Mouse (Mus musculus) thymus, postnatal 0 days (tissue): Measurements from ENCODE around the gene Adcy6. TPM values are rescaled to one million over a fixed set of nuclear protein-coding genes. Genes with fewer than 3 reads are reported as not detected.

ENCODE experiments used
- DNase-seq: peaks from one replicate; pipeline ENCODE4 v3.0.0-alpha.2; 2015; ENCODE audit warnings: low spot score
- polyA plus RNA-seq: library from polyadenylated mRNA; unstranded; fragments of >200 nt; fragmentation: Nextera tagmentation; extraction: Ambion mirVana; gene quantifications from 2 replicates; pipeline ENCODE4 v1.2.1, GENCODE M21; 2015

Adcy6 gene
- 12.6 and 17.0 TPM in 2 replicates for polyA plus RNA-seq

GRCm38 (mm10) chr15:98609331-98610130 is at the start of gene Adcy6:
Gene Adcy6, minus strand, starts transcription at chr15:98610076.
- DNase-seq, result peak; percentile 79

DNA sequence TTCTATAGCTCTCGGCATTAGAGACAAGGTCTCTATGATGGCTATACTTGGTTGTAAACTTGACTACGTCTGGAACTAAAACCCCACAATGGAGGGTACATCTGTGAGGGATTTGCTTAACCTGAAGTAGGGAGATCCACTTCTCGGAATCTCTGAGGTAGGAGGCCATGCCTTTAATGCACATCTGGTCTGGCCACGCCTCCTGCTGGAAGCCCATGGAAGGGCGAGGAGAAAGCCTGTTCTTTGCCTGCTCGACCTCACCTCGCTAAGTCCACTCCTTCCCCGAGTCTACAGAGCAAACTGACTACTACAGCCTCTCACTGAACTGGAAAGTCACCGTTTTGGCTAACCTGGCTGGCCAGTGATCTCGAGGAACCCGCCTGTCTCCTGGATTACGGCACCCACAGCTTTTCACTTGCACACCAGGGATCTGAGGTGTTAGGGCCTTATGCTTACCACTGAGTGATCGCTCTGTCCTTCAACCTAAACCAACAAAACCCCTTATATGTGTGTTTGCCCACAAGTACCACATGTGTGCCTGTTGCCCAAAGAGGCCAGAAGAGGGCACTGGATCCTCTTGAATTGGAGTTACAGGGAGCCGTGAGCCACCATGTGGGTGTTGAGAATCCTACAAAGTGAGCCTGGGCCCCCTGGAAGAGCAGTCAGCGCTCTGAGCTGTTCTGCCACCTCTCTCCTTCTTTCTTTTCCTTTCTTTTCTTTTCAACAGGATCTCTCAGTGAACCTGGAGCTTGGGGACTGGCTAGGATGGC is 47.3 kb upstream of the Adcy6 start:
- no peak for DNase-seq

GRCm38 (mm10) chr15:98652174-98652573 is 42.3 kb upstream of the Adcy6 start:
- no peak for DNase-seq

DNA sequence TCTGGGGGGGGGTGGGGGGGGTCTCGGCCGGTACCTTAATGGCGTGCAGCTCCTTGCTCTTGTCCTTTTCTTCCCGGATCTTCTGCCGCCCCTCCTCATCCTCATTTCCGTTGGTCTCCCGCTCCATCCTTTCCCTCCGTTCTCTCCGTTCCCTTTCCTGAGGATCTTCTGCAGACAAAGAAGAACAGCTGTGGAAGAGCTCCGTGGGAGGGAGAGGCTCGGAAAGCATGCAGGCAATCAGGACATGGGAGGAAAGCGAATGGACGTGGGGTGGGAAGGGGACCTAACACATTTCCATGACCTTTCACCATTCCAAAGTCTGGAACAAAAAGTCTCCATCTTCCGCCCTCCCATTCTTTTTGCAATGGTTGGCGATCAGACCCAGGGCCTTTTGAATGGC is 41.6 kb upstream of the Adcy6 start:
- no peak for DNase-seq

GRCm38 (mm10) chr15:98648071-98648470 is 38.2 kb upstream of the Adcy6 start:
- no peak for DNase-seq

DNA sequence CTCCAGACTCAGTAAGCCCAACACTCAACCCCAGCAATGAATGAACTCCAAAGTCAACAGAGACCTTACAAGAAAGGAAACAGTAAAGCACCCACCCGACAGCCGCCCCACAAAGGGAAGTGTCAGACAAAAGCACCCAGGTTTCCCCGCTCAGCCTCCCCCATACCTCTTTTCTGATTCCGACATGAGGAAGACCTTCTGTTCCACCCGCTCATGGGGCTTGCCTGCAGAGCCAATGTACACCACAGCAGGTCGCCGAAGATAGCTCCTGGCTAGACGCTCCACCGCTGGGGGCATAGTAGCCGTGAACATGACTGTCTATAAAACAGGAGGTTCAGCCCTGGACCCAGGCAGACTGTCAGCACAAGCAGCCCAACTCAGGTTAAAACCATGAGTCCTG is 37.4 kb upstream of the Adcy6 start:
- DNase-seq, result no peak

DNA sequence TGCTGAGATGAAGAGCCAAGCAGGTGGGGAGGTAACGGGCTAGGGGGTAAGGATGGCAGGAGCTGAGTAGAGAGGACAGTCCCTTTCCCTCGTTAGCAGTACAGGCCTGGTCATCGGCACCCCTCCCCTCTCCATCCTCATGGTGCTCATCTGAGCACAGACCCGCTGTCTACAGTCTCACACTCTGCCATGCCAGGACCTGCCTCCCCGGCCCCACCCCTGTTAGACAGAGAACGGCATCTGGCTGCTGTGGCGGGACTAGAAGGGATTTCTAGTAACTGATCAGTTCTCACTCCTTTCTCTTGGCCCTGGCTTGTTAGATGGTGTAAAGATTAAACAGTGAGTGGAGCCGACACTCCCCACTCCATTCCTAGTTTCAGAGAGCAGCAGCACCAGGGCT is 36.9 kb upstream of the Adcy6 start:
- no peak for DNase-seq

DNA sequence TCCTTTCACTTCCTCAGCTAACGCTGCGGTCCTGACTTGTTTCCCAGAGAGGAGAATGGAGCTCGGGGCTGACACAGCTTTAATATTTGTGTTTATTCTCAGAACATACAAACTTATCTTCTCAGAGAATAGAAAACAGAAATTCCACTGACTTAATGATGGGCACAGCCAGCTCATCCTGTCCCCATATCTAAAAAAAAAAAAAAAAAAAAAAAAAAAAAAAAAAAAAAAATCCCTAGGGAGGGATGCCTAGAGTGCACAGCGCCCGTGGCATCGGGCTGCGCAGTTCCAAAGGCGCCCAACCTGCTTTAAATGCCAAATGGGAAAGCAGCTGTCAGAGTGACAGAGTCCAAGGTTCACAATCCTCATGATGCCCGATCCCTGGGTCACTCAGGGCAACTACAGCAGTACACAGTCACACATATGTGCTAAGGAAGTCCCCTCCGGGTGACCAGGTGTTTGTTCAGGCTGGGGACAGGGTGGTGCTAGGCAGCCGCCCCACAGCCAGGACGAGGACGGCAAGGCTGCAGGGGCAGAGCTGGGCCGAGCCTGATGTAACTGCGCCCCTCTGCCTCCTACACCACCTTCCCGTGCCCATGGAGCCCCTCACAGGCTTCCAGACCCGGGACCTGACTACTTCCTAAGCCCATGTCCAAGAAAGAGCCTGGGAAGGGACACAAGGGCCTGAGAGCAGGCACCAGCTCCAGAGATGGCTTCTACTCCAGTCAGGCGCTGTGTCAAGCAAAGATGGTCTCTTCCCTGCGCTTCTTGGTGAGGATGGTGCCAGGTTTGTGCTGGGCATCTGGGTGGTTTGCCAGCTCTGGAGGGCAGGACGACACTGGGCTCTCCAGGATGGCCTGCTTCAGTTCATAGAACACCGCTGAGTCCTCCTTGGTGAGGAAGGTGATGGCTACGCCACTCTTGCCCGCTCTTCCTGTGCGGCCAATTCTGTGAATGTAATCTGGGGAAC is 35.5 kb upstream of the Adcy6 start:
- DNase-seq, result no peak

DNA sequence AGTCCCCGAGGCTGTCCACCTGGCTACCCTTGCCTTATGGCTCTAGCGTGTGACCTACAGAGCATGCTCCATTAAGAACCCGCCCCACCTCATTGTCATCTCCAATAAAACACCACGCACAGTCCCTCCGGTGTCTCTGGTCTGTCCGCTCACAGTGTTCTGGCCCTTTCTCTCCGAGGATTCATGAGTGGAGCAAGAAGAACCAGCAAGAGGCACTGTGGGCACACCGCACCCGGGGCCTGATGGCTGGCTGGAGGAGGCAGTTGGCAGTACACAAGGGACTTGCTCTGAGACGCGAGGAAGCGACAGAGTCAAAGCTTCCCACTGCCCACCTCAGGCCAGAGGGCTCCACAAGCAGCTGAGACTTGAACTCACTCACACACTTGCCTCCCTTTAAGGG is 34.5 kb upstream of the Adcy6 start:
- DNase-seq, result no peak

DNA sequence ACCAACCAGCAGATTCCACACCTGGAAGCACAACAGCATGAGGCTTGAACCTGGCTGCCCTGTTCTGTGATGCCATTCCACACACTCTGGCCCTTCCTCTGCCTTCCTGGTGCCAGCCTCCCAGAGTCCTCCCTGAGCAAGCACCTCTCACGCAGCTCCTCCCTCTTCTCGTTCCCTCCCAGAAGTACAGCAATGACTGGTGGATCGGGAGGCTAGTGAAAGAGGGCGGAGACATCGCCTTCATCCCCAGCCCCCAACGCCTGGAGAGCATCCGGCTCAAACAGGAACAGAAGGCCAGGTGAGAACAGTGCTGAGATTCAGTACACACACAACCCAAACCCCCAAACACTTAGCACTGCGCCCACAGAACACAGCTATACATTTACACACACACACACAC is 30.3 kb upstream of the Adcy6 start:
- no peak for DNase-seq

DNA sequence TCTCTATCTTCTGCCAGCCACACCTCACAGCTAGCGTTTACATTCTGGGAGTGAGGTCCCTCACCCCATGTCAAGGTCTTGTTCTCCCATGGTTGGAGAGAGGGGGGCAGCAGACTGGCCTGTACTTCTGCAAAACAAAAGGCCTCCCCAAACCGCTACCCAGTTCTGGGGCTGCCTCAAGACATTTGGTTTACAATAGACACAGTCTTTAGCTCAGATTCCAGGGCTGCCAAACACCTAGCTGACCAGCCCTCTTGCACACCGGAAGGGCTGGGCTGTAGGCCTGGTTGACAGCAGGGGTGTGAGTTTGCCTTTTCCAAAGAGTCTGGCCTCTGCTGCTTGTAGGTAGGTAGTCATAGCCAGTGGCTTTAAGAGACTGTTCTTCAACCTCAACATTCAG is 27.3 kb upstream of the Adcy6 start:
- DNase-seq, result no peak

- no peak for DNase-seq
Measured at GRCm38 (mm10) chr15:98636517-98636916, 26.6 kb upstream of the Adcy6 start.

DNA sequence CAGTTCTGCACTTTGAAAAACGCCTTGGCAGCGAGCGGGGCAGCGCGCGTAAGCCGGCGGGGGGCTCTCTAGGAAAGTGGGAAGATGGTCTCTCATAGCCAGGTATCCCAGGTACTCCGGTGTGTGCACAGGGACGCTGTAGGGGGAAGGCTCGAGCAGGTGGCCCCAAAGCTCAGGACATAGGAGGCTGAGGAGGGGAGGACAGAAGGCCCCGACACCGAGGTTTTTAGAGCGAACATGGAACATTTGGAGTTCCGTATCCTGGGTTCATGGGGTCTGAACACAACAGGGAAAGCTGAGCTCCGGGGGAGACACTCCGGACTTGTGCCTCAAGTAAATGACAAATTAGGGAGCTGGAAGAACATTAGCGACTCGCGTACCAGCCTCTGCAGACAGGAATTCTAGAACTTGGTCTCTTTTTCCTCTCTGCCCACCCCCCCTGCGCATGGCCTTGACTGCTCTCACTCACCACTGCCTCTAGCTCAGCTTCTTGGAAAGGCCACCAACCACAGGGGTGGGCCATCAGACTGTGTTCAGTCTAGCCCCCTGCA is 25.5 kb upstream of the Adcy6 start:
- DNase-seq, result no peak

GRCm38 (mm10) chr15:98634541-98635081 is 24.7 kb upstream of the Adcy6 start:
- peak; percentile 66 for DNase-seq

- peak; percentile 16 for DNase-seq
Measured at GRCm38 (mm10) chr15:98633822-98634470, 24.1 kb upstream of the Adcy6 start.

- no peak for DNase-seq
Measured at GRCm38 (mm10) chr15:98632921-98633320, 23.0 kb upstream of the Adcy6 start.

- DNase-seq, result no peak
Measured at GRCm38 (mm10) chr15:98632107-98632744, 22.4 kb upstream of the Adcy6 start.

- DNase-seq, result peak; percentile 90
Measured at GRCm38 (mm10) chr15:98631493-98631892, 21.6 kb upstream of the Adcy6 start.

- no peak for DNase-seq
Measured at GRCm38 (mm10) chr15:98630540-98630939, 20.7 kb upstream of the Adcy6 start, which contains the start of gene Cacnb3. Gene Cacnb3, plus strand, starts transcription at chr15:98630840.

DNA sequence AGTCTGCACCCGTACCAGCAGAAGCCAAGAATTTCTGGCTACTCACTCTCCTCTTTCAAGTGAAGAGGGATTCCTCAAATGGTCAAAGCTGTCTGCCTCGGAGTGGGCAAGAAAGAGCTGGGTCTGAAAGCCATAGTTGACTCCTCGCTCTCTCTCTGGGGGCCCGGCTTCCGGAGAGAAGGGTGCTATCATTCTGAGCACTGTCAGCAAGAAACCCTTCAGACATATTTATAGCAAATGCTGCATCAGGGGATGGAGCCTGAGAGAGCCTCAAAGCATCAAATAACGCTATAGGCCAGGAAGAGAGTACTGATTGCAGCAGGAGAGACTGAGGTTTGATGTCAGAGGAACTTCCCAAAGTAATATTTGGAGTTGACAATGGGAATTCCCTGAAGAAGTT is 19.6 kb upstream of the Adcy6 start:
- no peak for DNase-seq
